Mouse (Mus musculus): ENCODE data around the gene Ostm1. TPM values are rescaled to one million over a fixed set of nuclear protein-coding genes. Genes with fewer than 3 reads are reported as not detected.

Gene Ostm1
- total RNA-seq, 2 experiments from 2014 or later, result 18.0 to 18.2 TPM

DNA sequence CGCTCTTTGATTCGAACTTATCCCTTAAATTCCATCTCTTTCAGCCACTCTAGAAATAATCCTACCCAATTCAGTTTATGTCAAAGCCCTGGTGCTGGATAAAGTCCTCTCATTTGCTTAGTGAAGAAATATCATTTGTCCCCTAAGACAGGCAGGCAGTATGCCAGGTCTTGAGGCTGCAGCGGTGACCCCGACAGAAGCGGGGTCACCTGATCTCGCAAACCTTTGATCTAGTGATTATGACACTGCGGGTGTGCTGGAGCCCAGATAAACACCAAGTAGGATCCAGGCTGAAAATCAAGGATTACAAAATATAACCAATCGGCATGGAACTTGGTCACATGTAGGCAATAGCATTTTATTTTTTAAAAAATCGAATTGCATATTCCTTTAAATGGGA, 131.1 kb downstream of the Ostm1 start:
- intact Hi-C loops (cut with DNase I), result no loop called here
- no peak for DNase-seq

- intact Hi-C loops (cut with DNase I), result no loop called here
- DNase-seq, result no peak
Observed at GRCm38 (mm10) chr10:42715366-42716035, 131.9 kb downstream of the Ostm1 start.

- no peak for DNase-seq
- intact Hi-C loops (cut with DNase I), result no loop called here
Observed at GRCm38 (mm10) chr10:42722116-42722515, 138.5 kb downstream of the Ostm1 start.

DNA sequence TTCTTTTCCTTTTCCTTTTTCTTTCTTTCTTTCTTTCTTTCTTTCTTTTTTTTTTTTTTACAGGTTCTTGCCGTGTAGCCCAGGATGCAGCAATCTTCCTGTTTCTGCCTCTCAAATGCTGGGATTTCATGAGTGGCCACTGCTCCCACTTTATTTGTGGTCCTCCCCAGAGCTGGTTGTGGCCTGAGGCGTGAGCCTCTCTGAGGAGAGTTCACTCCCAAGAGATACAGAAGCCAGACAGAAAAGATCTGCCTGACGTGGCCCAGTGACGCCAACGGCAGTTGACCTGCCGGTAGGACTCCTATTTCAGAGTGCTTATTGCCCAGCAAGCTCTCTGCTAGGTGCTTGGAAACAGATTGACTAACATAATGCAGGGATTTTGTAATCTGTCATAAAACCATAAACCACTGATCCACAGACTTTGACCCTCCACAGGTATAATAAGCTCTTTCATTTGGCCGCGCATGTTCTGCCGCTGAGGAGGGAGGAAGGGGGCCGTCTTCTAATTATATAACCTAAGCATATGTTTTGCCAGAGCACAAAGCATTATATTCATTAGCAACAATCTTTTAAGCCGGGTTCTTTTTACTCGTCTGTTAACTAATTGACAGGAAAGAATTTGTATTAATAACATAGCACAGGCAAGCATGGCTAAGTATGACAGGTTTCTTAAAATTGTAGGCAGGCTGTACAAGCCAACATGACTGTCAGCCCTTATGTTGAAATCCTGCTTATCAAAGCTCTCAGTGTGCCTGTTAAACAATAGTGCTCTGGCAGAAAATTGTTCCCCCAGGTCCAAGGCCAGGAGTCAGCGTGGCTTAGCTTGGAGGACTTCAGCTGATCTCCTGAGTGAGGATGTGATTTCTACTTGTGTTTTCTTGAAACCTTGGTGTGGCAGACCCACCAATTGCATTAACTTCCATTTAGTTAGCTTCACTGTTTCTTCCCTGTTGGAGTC, 139.9 kb downstream of the Ostm1 start:
- DNase-seq, result no peak
- intact Hi-C loops (cut with DNase I), result no loop called here

DNA sequence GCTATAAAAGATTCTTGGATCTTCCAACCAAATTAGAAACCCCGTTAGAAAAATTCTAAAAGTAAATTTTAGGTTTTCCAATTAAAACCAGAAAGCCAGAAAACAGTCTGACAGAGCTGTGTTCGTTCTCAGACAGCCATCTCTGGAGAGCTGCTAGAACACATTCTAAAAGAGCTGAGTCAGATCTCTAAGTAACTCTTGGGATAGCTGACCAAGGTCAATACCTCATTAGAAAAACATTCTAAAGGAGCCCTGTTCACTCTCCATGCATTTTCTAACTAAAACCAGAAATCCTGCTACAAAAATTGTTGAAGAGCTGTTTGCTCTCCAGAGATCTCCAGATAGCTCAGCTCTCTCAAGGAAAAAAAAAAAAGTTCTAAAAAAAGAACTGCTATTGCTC, 146.0 kb downstream of the Ostm1 start:
- no peak for DNase-seq
- intact Hi-C loops (cut with DNase I), result no loop called here

- DNase-seq, result peak in 1 of 2 experiments; percentile 36
- intact Hi-C loops (cut with DNase I), result loop anchor here (2.0 kb wide), 1 partner anchor 426 kb away; no protein-coding TSS in a partner anchor
Observed at GRCm38 (mm10) chr10:42734546-42735060, 151.0 kb downstream of the Ostm1 start.

GRCm38 (mm10) chr10:42751813-42752212, 168.2 kb downstream of the Ostm1 start:
- DNase-seq, result no peak
- intact Hi-C loops (cut with DNase I), result no loop called here

Other genes starting within 250 kb of the Ostm1 start
- gene Afg1l, start 105.3 kb upstream of the Ostm1 start, total RNA-seq (2021), result 10 to 100 TPM; 31.8 to 31.9 TPM
- gene Snx3, start 81.8 kb upstream of the Ostm1 start, total RNA-seq (2021), result 100 to 1,000 TPM; 169 to 184 TPM
- gene Nr2e1, start 190 bp upstream of the Ostm1 start, total RNA-seq (2021), result not detected
- gene Sec63, start 177.7 kb downstream of the Ostm1 start, total RNA-seq (2021), result 10 to 100 TPM; 24.4 to 27.5 TPM

Data from heart, postnatal 14 days (tissue).